Mouse (Mus musculus) embryonic fibroblast, embryonic 13.5 days (primary cell): ENCODE measurements around the gene Ccl26.

Experiments used
- CTCF ChIP-seq: IDR thresholded peaks from 2 replicates; pipeline ENCODE4 v1.5.1; 2011; ENCODE audit warnings: mild to moderate bottlenecking, control low read depth, low read length, moderate library complexity, borderline replicate concordance; ENCODE audit not compliant: insufficient read depth
- POLR2A ChIP-seq: IDR thresholded peaks from 2 replicates; pipeline ENCODE4 v1.6.1; 2011; ENCODE audit warnings: low read depth, mild to moderate bottlenecking, control low read depth, low read length, moderate library complexity

- TF ChIP-seq CTCF (no peak), POLR2A (no peak)
Observed at GRCm38 (mm10) chr5:135517348-135517883, 46.0 kb downstream of the Ccl26 start.
